Mouse (Mus musculus) heart, postnatal 0 days (tissue): Measurements from ENCODE around the gene Rexo1. TPM values are rescaled to one million over a fixed set of nuclear protein-coding genes. Genes with fewer than 3 reads are reported as not detected.
A peak's percentile ranks its signal among the peaks of the same experiment; 100 is the strongest.

Experiments
- ATAC-seq: fragments of 200-750 bp; cut with Nextera tagmentation; 2 replicates; pipeline ENCODE4 v1.8.0; 2017; ENCODE audit warnings: low read depth, moderate number of reproducible peaks, moderate library complexity; ENCODE audit not compliant: insufficient read depth
- DNase-seq: peaks from one replicate; pipeline ENCODE4 v3.0.0-alpha.2; 2016; ENCODE audit warnings: low spot score
- H3K27ac ChIP-seq: fragments of 300-500 bp; sonication (generic); 2 replicates; pipeline ENCODE4 v1.5.1; 2014; ENCODE audit warnings: low read depth, mild to moderate bottlenecking
- H3K27me3 ChIP-seq: fragments of 300-500 bp; sonication (generic); 2 replicates; pipeline ENCODE4 v1.6.1; 2014; ENCODE audit warnings: low read length, mixed read lengths; ENCODE audit not compliant: control insufficient read depth, insufficient read depth
- H3K36me3 ChIP-seq: fragments of 300-500 bp; sonication (generic); replicated peaks from 2 replicates; pipeline ENCODE4 v1.6.1; 2014; ENCODE audit warnings: low read length, mixed read lengths; ENCODE audit not compliant: control insufficient read depth, insufficient read depth
- H3K4me1 ChIP-seq: fragments of 300-500 bp; sonication (generic); 2 replicates; pipeline ENCODE4 v1.6.1; 2014; ENCODE audit warnings: antibody characterized with exemption; ENCODE audit not compliant: control insufficient read depth, insufficient read depth
- H3K4me2 ChIP-seq: fragments of 300-500 bp; sonication (generic); 2 replicates; pipeline ENCODE4 v1.6.1; 2014; ENCODE audit warnings: low read depth, mild to moderate bottlenecking, low read length, moderate library complexity
- H3K4me3 ChIP-seq: fragments of 300-500 bp; sonication (generic); 2 replicates; pipeline ENCODE4 v1.5.1; 2014; ENCODE audit warnings: low read depth, low read length
- H3K9ac ChIP-seq: fragments of 300-500 bp; sonication (generic); replicated peaks from 2 replicates; pipeline ENCODE4 v1.6.1; 2014; ENCODE audit warnings: low read depth, low read length, mixed read lengths
- H3K9me3 ChIP-seq: fragments of 300-500 bp; sonication (generic); replicated peaks from 2 replicates; pipeline ENCODE4 v1.6.1; 2016; ENCODE audit warnings: low read length; ENCODE audit not compliant: control insufficient read depth
- CTCF ChIP-seq: IDR thresholded peaks from 2 replicates; pipeline ENCODE4 v1.5.1; 2016; ENCODE audit warnings: antibody characterized with exemption, control low read depth, low read depth
- EP300 ChIP-seq: IDR thresholded peaks from 2 replicates; pipeline ENCODE4 v1.6.1; 2016; ENCODE audit warnings: antibody characterized with exemption, low read depth
- WGBS: fragments of 180-500 bp; shearing (Covaris S2); extraction: QIAGEN DNeasy Blood & Tissue Kit; methylation state at CpG from one replicate; pipeline ENCODE4 v1.1.7; 2014; 5-methylcytosine and 5-hydroxymethylcytosine counted together
- polyA plus RNA-seq: library from polyadenylated mRNA; unstranded; fragments of >200 nt; fragmentation: Nextera tagmentation; extraction: Ambion mirVana; gene quantifications from 2 replicates; pipeline ENCODE4 v1.2.1, GENCODE M21; 2015
- total RNA-seq: library from RNA; depleted of rRNA; stranded (reverse); fragments of >200 nt; gene quantifications from 2 replicates; pipeline ENCODE4 v1.2.3, GENCODE M21; 2014; ENCODE audit warnings: low replicate concordance

Rexo1 gene
- total and polyA plus RNA-seq, 2 experiments from 2014 or later, result 7.6 to 13.1 TPM

DNA sequence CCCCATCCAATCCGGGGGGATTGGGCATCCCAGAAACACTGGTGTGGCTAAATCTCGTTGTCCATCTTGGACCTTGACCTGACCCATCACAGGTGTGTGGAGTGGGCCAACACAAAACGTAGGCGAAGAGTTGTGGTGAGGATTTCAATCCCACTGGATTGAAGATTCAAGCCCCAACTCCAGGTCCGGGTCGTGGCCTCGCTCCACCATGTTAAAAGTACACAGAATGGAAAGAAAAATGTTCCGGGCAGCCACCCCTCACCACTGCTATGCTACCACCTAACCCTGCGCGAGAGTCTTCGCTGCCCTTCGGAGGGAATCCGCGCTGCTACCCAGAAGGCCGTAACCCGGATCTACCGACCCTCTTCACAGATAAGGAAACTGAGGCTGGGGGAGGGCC, 14.6 kb upstream of the Rexo1 start:
- peak overlapping the region; percentile 83 for H3K4me3 ChIP-seq
- H3K4me2 ChIP-seq, result peak overlapping the region; percentile 76
- ATAC-seq (no peak), DNase-seq (no peak)
- H3K9ac ChIP-seq, result peak overlapping the region; percentile 74; the same call in 1 of the 2 replicates
- no peaks in the 10 kb centered on the region for H3K36me3 ChIP-seq
- no peaks in the 10 kb centered on the region for H3K9me3 ChIP-seq
- TF ChIP-seq CTCF (no peak), EP300 (no peak)
- H3K27ac ChIP-seq, result no peak overlapping the region
- H3K4me1 ChIP-seq, result peaks cover 19% of the 10 kb centered on the region
- H3K27me3 ChIP-seq, result no peaks in the 10 kb centered on the region
- 14% methylated on average over 17 of the region's 17 CpGs for WGBS

DNA sequence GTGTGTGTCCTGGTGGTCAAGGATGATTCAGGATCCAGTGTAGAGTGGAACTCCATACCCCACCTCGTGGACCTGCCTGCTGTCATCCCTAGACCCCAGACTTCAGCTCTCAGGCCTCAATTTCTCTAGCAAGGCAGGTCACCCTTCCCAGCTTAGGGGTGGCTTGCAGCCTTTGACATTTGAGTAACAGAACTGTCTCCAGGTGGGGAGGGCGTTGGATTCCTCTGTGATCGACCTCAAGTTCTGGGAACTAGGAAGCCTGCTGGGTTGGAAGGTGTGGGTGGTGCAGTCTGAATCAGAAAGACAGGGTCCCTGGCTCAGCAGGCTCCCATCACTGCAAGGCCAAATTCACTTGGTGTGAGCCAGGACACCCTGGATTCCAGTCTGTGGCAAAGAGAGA, 13.5 kb upstream of the Rexo1 start:
- TF ChIP-seq CTCF, result no peak
- H3K4me3 ChIP-seq, result no peak overlapping the region
- H3K4me2 ChIP-seq, result no peak overlapping the region
- H3K27me3 ChIP-seq, result no peaks in the 10 kb centered on the region
- no peaks in the 10 kb centered on the region for H3K36me3 ChIP-seq
- no peak overlapping the region for H3K9ac ChIP-seq
- DNase-seq (no peak), ATAC-seq (no peak)
- H3K4me1 ChIP-seq, result peaks cover 30% of the 10 kb centered on the region
- no peaks in the 10 kb centered on the region for H3K9me3 ChIP-seq
- WGBS, result 62% methylated on average over 3 of the region's 3 CpGs
- no peak overlapping the region for H3K27ac ChIP-seq

DNA sequence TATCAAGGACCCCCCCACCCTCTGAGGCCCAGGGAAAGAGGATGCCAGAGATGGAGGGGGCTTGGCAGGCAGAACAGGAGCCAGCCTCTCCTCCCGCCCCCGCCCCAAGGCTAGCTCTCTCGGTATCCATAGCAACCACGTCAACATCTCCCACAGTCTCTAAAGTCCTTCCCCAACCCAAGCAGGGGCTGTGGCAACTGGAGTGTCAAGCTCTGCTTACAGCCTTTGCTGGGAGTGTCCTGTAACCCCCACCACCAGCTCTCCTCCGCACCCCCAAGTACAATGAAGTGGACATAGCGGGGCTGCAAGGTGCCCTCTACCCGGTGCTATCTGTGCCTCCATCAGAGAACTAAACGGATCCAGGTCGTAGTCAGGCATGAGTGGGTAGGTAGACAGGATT, 12.6 kb upstream of the Rexo1 start:
- H3K9me3 ChIP-seq, result no peaks in the 10 kb centered on the region
- H3K4me2 ChIP-seq, result no peak overlapping the region
- WGBS, result 51% methylated on average over 9 of the region's 9 CpGs
- no peaks in the 10 kb centered on the region for H3K36me3 ChIP-seq
- H3K4me1 ChIP-seq, result peaks cover 32% of the 10 kb centered on the region
- H3K27ac ChIP-seq, result no peak overlapping the region
- no peak overlapping the region for H3K9ac ChIP-seq
- H3K4me3 ChIP-seq, result no peak overlapping the region
- DNase-seq (no peak), ATAC-seq (no peak)
- TF ChIP-seq CTCF (no peak), EP300 (no peak)
- H3K27me3 ChIP-seq, result no peaks in the 10 kb centered on the region

DNA sequence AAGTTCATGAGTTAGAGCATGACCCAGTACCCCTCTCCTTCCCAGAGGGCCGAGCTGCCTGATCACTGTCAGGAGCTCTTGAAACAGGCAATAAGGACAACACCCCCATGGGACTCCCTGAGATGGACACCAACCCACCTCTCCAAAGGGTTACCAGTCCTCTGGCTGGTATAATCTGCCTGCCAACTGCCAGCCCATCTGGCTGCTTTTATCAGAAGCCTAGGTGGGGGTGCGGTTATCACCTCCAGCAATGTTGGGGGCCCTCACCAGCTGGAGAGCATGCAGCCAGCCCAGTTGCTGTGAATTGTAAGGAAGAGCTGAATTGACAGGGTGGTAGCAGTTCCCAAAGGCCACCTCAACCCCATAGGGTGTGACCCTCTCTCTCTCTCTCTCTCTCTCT, 11.1 kb upstream of the Rexo1 start:
- no peak for TF ChIP-seq EP300
- TF ChIP-seq CTCF, result no peak
- no peak overlapping the region for H3K9ac ChIP-seq
- no peaks in the 10 kb centered on the region for H3K9me3 ChIP-seq
- no peak for DNase-seq
- H3K4me1 ChIP-seq, result peaks cover 32% of the 10 kb centered on the region
- no peak for ATAC-seq
- H3K27me3 ChIP-seq, result no peaks in the 10 kb centered on the region
- no peak overlapping the region for H3K4me2 ChIP-seq
- H3K27ac ChIP-seq, result no peak overlapping the region
- H3K4me3 ChIP-seq, result no peak overlapping the region
- H3K36me3 ChIP-seq, result peaks cover 8% of the 10 kb centered on the region; the same call in 1 of the 2 replicates
- 75% methylated on average over 2 of the region's 2 CpGs for WGBS

DNA sequence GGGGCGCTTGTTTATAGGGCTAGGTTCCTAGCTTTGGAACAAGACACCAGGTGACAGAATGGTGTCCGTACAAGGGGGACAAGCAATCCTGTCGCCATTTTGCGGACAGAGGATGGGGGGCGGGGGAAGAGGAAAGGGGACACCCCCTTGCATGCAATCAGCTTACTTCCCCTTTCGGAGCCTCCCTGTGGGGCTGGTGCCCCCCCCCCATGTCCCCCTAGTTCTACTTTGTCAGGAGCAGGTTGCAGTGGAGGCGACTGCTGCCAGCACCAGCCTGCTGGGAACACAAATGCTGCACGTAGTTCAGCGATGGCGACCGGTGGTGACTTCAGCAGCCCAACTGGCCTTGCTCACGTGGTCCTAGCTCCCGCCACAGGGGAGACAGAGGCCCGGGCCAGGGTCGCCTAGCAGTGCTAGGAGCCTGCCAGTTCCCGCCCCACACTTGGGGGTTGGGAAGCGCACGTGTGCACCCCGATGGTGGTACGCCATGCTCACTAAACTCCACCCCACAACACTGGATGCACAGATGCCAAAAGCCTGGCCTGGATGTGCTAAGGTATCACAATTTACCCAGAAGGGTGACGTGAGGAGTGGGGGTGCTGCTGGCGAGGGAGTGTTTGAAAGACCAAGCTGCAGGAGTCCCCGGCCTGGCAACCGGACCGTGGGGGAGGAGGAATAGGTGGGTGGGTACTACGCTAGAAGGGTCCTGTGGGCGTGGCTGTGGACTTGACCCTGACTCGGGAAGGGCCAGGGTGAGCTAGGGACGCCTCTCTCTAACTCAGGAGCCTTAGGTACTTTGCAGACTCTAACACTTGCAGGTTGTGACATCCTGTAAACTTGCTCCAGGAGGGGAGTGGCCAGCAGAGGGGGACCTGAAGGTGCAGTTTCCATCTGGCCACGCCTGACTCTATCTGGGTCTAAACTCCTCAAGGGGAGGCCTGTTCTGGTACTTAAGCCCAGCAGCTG, 9.8 kb upstream of the Rexo1 start:
- H3K36me3 ChIP-seq, result peaks cover 8% of the 10 kb centered on the region; the same call in 1 of the 2 replicates
- TF ChIP-seq CTCF (no peak), EP300 (no peak)
- peak overlapping the region; percentile 18; the same call in 1 of the 2 replicates for H3K9ac ChIP-seq
- no peaks in the 10 kb centered on the region for H3K27me3 ChIP-seq
- peak overlapping the region; percentile 7; the same call in 1 of the 2 replicates for H3K27ac ChIP-seq
- H3K4me1 ChIP-seq, result peaks cover 31% of the 10 kb centered on the region
- no peaks in the 10 kb centered on the region for H3K9me3 ChIP-seq
- ATAC-seq (peak; percentile 7; the same call in 1 of the 2 replicates), DNase-seq (no peak)
- H3K4me3 ChIP-seq, result peak overlapping the region; percentile 19
- WGBS, result 22% methylated on average over 30 of the region's 30 CpGs
- peak overlapping the region; percentile 47 for H3K4me2 ChIP-seq
